Mouse (Mus musculus): ENCODE data around the gene Slc23a2. TPM values are rescaled to one million over a fixed set of nuclear protein-coding genes. Genes with fewer than 3 reads are reported as not detected.
A peak's percentile ranks its signal among the peaks of the same experiment; 100 is the strongest.

Gene Slc23a2
- polyA plus RNA-seq, 1 experiment from 2014 or later, result 16.7 TPM

DNA sequence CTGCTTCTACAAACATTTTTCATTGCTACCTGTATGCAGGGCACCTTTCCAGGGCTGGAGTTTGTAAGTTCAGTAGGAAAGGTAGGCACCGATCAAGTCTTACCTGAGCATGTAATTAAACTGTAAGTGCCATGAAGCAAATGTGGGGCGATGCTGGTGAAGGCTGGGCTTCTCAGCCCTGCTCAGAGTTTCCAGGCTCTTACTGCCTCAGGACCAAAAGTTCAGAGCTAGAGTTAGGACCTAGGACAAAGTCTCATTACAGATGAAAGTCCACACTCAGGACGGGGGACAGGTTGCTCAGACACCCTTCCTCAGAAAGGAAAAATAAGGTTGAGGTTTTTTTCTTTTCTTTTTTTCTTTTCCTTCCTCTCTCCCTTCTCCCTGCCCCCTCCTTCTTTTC, 95.4 kb downstream of the Slc23a2 start:
- no peak for DNase-seq (ENCODE audit: low spot score)

- DNase-seq (ENCODE audit: low spot score), result no peak
These were observed 96.7 kb downstream of the Slc23a2 start for GRCm38 (mm10) chr2:132048143-132048772.

DNA sequence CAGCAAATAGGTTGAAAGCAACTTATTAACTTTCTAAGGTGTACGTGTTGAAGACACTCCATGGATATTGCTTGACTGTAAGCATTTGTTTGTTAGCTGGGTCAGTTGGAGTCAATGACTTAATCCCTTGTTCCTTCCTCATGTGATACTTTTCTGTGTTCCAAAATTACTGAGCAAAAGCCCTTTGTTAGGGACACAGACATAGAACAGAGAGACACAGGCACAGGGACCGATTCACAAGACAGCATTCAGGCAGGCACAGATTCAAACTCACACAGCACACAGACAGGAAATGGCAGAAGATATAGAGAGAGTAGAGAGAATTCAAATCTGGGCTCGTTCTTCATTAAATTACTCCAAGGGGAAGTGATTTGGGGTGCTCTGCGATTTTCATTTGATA, 97.5 kb downstream of the Slc23a2 start:
- no peak for DNase-seq (ENCODE audit: low spot score)

GRCm38 (mm10) chr2:132046659-132047058, 98.2 kb downstream of the Slc23a2 start:
- no peak for DNase-seq (ENCODE audit: low spot score)

GRCm38 (mm10) chr2:132044320-132045274, 100.3 kb downstream of the Slc23a2 start:
- DNase-seq (ENCODE audit: low spot score), result no peak

- DNase-seq (ENCODE audit: low spot score), result no peak
These were observed 101.7 kb downstream of the Slc23a2 start for GRCm38 (mm10) chr2:132043101-132043621.

GRCm38 (mm10) chr2:132039894-132040293, 105.0 kb downstream of the Slc23a2 start:
- peak; percentile 62 for DNase-seq (ENCODE audit: low spot score)

- no peak for DNase-seq (ENCODE audit: low spot score)
These were observed 108.6 kb downstream of the Slc23a2 start for GRCm38 (mm10) chr2:132036326-132036725.

DNA sequence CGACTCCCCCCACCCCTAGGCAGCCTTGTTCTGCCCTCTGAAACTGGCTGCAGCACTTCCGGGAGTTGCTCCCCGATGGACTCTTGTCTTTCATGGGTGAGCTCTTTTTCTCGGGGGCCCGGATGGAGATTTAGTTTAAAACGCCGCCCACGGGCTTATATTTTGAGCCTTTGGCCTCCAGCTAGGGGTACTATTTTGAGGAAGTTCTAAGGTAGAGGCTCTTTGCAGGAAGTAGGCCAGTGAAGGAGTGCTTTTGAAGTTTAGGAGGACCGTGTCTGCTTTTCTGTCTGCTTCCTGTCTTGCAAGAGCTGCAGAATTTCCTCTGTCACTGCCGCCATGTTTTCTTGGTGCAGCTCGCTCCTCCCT, 109.5 kb downstream of the Slc23a2 start:
- peak; percentile 75 for DNase-seq (ENCODE audit: low spot score)

- no peak for DNase-seq (ENCODE audit: low spot score)
These were observed 110.1 kb downstream of the Slc23a2 start for GRCm38 (mm10) chr2:132034590-132035469.

DNA sequence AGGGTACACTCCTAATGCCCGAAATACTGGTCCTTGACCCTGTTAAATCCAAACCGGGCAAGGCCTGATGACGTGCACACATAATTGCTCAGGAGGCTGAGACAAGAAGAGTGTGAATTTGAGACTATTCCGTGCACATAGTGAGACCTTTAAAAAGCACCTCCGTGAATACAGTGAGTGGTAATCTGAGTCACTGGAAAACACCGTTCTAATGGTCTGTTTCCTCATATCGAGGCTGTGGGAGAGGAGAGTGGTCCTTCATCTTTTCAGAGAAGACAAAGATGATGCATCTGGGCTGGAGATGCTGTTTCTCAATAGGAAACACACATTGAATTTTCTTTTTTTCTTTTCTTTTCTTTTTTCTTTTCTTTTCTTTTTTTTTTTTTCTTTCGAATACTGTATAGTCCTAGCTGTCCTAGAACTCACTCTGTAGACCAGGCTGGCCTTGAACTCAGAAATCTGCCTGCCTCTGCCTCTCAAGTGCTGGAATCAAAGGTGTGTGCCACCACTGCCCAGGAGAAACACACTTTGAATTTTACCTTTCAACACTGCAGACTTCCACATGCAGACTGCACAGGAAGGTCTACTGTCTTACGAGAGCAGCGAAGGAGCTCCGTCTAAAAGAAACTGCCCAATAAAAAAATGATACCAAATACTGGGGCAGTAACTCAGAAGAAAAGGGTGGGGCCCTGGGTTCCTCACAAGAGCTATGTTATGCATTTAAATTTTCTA, 113.4 kb downstream of the Slc23a2 start:
- DNase-seq (ENCODE audit: low spot score), result no peak

GRCm38 (mm10) chr2:132030418-132031363, 114.2 kb downstream of the Slc23a2 start:
- DNase-seq (ENCODE audit: low spot score), result no peak

DNA sequence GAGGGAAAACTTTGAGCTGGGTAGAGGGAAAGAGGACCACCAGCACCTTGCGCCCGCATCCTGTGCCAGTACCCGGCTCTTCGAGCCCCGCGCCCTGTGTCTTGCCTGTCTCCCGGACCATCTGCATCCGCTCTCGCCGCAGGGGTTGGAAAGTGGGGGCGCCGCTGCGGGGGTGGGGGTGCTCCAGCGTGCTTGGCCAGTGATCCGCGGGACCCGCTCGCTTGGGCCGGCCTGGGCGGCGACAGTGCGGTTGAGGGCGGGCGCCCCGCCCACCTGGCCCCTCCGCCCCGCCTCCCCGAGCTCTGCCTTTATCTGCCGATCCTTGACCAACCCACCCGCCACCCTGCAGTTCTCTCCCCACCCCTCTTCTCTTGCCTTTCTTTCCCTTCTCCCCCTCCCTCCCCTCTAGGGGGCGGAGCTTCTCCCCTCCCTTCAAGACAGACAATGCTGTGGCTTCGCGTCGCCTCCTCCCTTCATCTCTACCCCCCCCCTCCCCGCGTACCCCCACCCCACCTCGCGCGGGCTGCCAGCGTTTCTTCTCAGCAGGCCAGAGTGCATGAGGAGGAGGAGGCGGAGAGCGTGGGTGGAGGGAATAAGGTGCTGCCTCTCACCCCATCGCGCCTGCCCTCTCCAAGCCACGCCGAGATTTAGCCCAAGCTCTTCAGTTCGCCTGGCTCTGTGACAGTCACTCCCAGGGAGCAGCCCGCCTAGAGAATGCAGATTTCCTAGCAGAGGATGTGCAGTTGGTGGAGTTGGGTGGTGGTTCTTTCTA, 115.1 kb downstream of the Slc23a2 start, which contains the start of gene Rassf2:
Gene Rassf2, minus strand, starts transcription at position 613 of the 772 bp plus-strand sequence.
- peak; percentile 78 for DNase-seq (ENCODE audit: low spot score)

DNA sequence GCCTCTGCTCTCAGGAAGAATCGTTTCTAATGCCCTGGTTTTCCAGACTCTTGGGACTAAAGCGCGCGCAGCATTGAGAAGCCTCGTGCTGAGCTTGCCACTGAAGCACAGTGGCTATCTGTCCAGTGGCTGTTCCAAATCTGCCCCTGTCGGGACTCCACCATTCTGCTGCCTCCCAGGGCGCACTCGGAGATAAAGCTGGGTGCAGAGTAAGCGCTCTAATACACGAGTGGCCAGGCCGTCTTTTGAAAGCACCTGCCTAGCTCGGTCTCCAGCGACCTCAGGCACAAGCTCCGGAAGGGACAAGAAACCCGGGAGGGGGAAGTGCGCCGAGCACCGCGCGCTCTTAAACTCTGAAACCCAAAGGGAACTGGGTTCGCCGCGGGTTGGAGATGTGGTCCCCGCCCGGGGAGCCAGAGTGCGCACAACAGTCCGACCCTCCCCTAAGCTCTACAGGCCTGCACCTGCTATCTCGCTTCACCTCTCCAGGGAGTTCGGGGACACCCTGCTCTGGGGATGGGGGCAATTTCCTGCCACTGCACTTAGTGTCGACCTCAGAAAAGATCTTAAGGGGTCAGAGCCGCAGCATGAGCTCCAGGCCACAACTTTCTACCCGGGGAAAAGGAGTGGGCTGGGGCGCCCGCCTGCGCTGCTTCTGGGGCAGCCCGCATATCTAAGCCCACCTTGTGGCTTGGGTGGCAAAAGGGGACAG, 115.9 kb downstream of the Slc23a2 start:
- peak; percentile 80 for DNase-seq (ENCODE audit: low spot score)

DNA sequence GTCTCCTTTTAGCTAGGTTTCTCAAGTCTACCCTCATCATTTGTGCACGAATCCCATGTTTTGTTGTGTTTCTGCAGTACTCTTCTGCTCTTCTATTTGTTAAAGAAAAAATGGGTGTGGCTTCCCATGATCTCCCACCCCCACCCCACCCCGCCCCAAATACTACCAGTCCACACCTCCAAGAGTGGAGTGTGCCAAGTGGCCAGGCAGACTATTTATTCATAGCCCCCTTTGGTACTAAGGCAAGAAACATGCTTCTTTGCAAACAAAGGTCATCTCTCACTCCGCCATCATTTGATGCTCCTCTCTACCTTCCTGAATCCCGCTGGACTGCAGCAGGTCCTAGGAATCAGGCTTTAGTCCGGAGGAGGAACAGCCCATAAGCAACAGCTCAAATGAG, 116.8 kb downstream of the Slc23a2 start:
- no peak for DNase-seq (ENCODE audit: low spot score)

DNA sequence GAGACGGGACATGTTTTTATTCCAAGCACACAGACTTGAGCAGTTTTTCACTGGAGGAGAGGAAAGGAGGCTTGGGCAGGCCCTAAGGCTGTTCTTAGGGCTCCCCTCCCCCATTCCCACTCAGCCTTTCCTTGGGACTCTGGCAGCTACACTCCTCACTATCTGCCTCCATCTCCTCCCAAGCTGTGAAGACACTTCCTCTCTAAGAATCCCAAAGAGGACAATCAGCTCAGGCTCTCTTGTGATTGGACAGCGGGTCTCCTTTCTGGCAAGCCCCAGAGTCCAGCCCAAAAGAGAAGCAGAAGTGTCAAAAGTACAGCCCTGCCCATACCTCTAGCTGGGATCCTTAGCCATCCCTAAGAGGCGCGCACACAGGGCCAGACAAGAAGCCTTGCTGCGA, 117.5 kb downstream of the Slc23a2 start:
- no peak for DNase-seq (ENCODE audit: low spot score)

- DNase-seq (ENCODE audit: low spot score), result no peak
These were observed 120.9 kb downstream of the Slc23a2 start for GRCm38 (mm10) chr2:132024028-132024427.

DNA sequence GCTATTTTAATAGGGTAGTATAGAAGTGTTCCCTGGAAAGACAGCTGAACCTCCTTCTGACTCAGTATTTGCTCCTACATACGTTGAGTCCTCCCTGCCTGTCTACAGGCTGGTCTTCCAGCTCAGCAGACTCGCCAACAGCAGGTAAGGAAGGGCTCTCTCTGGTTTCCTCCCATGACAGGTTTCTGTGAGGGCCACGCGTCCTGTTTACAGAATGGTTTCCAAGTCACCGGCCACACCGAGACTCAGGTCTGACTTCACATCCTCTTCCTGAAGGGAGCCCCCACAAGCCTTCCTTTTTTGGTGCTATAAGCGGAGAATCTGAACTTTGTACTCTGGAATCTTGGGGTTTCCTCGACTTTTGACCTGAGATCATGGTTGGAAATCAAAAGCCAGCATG, 122.3 kb downstream of the Slc23a2 start:
- peak; percentile 54 for DNase-seq (ENCODE audit: low spot score)
